Mouse (Mus musculus) gastrocnemius, postnatal 14 days (tissue): ENCODE results near the gene Rsu1. TPM values are rescaled to one million over a fixed set of nuclear protein-coding genes. Genes with fewer than 3 reads are reported as not detected.

Experiments used
- DNase-seq: peaks from one replicate; pipeline ENCODE4 v3.0.0; 2021; ENCODE audit warnings: mixed read lengths
- intact Hi-C: fragments of 180-260 bp; cut with DNase I; formaldehyde crosslinking; loops from one replicate; pipeline ENCODE4 v1.15.1; 2025; ENCODE audit warnings: low total_unique reads
- total RNA-seq, 2 experiments: library from RNA; stranded (reverse); gene quantifications; 2 replicates each; pipeline ENCODE4 v1.2.3; 2021

Gene Rsu1
- total RNA-seq, 2 experiments from 2014 or later, result 49.3 to 53.0 TPM

GRCm38 (mm10) chr2:13090841-13091240 is 180.4 kb downstream of the Rsu1 start:
- intact Hi-C loops, result no loop called here
- DNase-seq, result no peak

GRCm38 (mm10) chr2:13089861-13090260 is 181.4 kb downstream of the Rsu1 start:
- no peak for DNase-seq
- intact Hi-C loops, result no loop called here

DNA sequence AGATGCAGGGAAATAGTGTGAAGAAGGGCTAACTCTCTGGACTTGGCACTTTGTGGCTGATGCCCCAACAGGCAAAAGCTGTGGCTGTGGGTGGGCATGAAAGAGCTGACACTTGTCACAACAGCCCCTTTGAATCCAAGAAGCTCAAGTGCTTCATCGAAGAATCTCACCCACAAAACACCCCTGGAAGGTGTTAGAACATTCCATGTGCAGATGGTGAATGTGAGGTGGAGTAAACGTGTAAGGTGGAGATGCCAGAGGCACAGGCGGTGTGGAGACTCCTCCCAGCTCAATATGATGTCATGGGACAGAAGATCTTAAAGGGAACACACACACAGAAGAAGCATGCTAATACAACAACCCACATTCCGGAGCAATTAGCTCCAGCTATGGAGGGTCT is 182.9 kb downstream of the Rsu1 start:
- intact Hi-C loops, result no loop called here
- no peak for DNase-seq

- intact Hi-C loops, result no loop called here
- DNase-seq, result no peak
These were observed 183.4 kb downstream of the Rsu1 start for GRCm38 (mm10) chr2:13087811-13088210.

- no peak for DNase-seq
- intact Hi-C loops, result no loop called here
These were observed 187.0 kb downstream of the Rsu1 start for GRCm38 (mm10) chr2:13084223-13084622.

DNA sequence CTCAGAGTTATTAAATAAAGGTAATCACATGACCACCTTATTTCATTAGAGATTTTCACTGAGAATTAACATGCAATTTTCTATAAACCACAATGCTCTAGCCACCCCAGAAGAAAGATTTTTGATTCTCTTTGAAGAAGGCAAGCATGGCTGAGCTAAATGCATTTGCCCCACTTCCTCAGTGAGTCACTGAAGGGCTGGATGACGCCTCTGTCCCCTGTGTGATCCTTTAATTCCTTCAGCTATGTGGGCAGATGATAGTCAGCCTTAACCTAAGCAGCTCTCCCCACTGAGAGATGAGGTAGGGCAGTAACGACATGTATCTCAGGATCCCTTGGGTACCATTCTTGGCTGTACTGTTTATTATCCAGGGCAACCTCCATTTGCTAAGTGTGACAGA is 190.7 kb downstream of the Rsu1 start:
- DNase-seq, result no peak
- intact Hi-C loops, result no loop called here

GRCm38 (mm10) chr2:13072243-13072642 is 199.0 kb downstream of the Rsu1 start:
- intact Hi-C loops, result no loop called here

DNA sequence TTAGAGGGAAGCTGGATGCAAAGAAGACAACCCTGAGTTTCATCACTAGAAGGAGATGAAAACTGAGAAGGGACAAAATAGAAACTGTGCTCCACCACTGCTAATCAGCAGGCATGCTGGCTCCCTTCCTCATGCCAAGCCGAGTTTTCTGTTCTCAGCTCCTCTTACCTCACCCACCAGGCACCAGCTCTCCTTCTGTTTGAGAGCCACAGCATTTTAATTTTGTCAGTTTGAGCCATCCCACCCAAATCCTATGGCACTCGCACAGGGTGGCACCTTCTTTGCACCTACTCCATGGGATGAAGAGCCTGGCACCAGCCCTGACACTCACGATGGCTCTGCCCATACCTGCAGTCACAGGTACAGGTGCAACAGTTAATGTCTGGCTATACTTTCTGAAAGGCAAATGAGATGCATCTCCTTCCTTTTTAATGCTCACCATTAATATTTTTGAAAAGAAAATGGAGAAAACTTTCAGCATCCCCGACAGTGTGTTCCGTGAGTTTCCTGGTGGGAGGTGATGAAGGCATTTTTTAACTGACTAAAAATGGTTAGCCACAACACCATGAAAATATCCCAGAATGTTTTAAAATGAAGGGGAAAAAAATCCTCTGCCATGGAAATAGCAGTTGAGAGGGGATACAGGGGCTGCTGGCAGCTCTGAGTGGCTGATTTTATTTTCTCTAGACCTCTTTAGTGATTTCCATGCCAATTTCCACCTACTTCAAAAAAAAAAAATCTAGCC is 210.6 kb downstream of the Rsu1 start:
- intact Hi-C loops, result no loop called here
- DNase-seq, result no peak

More at GRCm38 (mm10) chr2:13072243-13072642, 199.0 kb downstream of the Rsu1 start:
- DNase-seq, result no peak

- DNase-seq, result no peak
- intact Hi-C loops, result no loop called here
These were observed 222.6 kb downstream of the Rsu1 start for GRCm38 (mm10) chr2:13048649-13049048.

- intact Hi-C loops, result no loop called here
These were observed 226.7 kb downstream of the Rsu1 start for GRCm38 (mm10) chr2:13044555-13044954.

GRCm38 (mm10) chr2:13039785-13040184 is 231.4 kb downstream of the Rsu1 start:
- DNase-seq, result no peak
- intact Hi-C loops, result no loop called here

More at GRCm38 (mm10) chr2:13044555-13044954, 226.7 kb downstream of the Rsu1 start:
- no peak for DNase-seq

DNA sequence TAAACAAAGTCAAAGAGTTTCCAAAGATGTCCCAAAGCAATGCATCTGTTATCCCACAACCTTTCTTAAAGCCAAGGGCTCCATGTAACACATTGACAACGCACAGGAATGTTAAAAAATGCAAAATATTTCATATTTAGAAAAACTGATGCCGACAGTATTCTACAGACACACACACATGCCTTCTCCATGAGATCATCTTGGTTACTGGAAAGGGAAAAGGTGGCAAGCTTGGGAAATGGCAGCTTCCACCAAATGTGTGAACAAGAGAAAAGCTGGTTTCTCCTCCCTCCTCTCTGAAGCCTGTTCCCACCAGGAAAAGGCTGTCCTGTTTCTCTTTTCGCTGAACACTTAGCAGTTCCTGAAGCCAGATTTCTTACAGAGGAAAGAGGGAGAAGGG is 232.4 kb downstream of the Rsu1 start:
- DNase-seq, result no peak
- intact Hi-C loops, result no loop called here

Other genes with a start within 250 kb of the Rsu1 start
- under 1 TPM; 0.04 to 0.14 TPM for gene Cubn, start 220.4 kb upstream of the Rsu1 start, total RNA-seq